Mouse (Mus musculus): ENCODE measurements around the gene Aif1.

- TF ChIP-seq ZNF384 (IDR thresholded peaks at IDR 0.05; ENCODE audit: low read depth, low read length) (no peak), CTCF (conservative IDR thresholded peaks at IDR 0.05 in 1 of 2, IDR thresholded peaks at IDR 0.05 in 1 of 2; ENCODE audit: low read depth in 2 of 2, low read length in 2 of 2) (no peak), EP300 (IDR thresholded peaks at IDR 0.05; ENCODE audit: low read length) (no peak), SMC3 (IDR thresholded peaks at IDR 0.05; ENCODE audit: low read depth, low read length) (no peak), POLR2A (IDR thresholded peaks at IDR 0.05; ENCODE audit: low read depth, low read length) (no peak), E2F4 (IDR thresholded peaks at IDR 0.05; ENCODE audit: insufficient replicate concordance, low read depth, low read length) (no peak), MAZ (IDR thresholded peaks at IDR 0.05; ENCODE audit: low read depth, low read length) (no peak), CHD1 (IDR thresholded peaks at IDR 0.05; ENCODE audit: low read depth, low read length) (no peak)
Measured at GRCm38 (mm10) chr17:35159638-35160037, 16.2 kb downstream of the Aif1 start.

Measured in CH12.LX (cell line).